Mouse (Mus musculus) G1E (cell line): ENCODE measurements around the gene Aldh5a1. TPM values are rescaled to one million over a fixed set of nuclear protein-coding genes. Genes with fewer than 3 reads are reported as not detected.

Source experiments
- ATAC-seq: 2 replicates; pipeline ENCODE4 v1.8.0; 2016; ENCODE audit warnings: mild to moderate bottlenecking; ENCODE audit not compliant: insufficient number of reproducible peaks, poor library complexity, low FRiP score, severe bottlenecking; ENCODE audit errors: extremely low read depth
- DNase-seq: peaks from one replicate; pipeline ENCODE4 v3.0.0; 2012; ENCODE audit warnings: low spot score
- H3K27me3 ChIP-seq: 2 replicates; pipeline ENCODE4 v1.6.1; 2012; ENCODE audit warnings: mild to moderate bottlenecking, low read length, inconsistent platforms; ENCODE audit not compliant: insufficient read depth
- H3K36me3 ChIP-seq: replicated peaks from 2 replicates; pipeline ENCODE3; 2012; ENCODE audit warnings: mild to moderate bottlenecking, inconsistent platforms
- H3K4me1 ChIP-seq: 2 replicates; pipeline ENCODE4 v1.6.1; 2012; ENCODE audit warnings: low read depth, low read length, inconsistent platforms, mixed read lengths; ENCODE audit not compliant: insufficient read depth
- H3K4me3 ChIP-seq: 2 replicates; pipeline ENCODE4 v1.5.1; 2012; ENCODE audit warnings: low read depth, mild to moderate bottlenecking, inconsistent platforms, low read length, moderate library complexity, mixed read lengths
- H3K9me3 ChIP-seq: replicated peaks from 2 replicates; pipeline ENCODE4 v1.6.1; 2012; ENCODE audit warnings: inconsistent platforms
- CTCF ChIP-seq: IDR thresholded peaks from 2 replicates; pipeline ENCODE4 v1.5.1; 2012; ENCODE audit warnings: low read depth, low read length, inconsistent platforms, mixed read lengths
- GATA1 ChIP-seq: IDR thresholded peaks from 2 replicates; pipeline ENCODE4 v1.6.1; 2012; ENCODE audit warnings: borderline replicate concordance, low read length, inconsistent platforms, mixed read lengths
- GATA2 ChIP-seq: IDR thresholded peaks from 2 replicates; pipeline ENCODE4 v1.6.1; 2012; ENCODE audit warnings: low read depth, low read length, inconsistent platforms, borderline replicate concordance
- POLR2AphosphoS5 ChIP-seq: IDR thresholded peaks from 2 replicates; pipeline ENCODE4 v1.6.1; 2012; ENCODE audit warnings: low read depth, low read length, inconsistent platforms; ENCODE audit not compliant: insufficient replicate concordance
- TAL1 ChIP-seq: conservative IDR thresholded peaks from 2 replicates; pipeline ENCODE4 v1.6.1; 2012; ENCODE audit warnings: low read depth, low read length, inconsistent platforms, mixed read lengths
- polyA plus RNA-seq: library from polyadenylated mRNA; stranded (reverse); fragments of >175 nt; gene quantifications from 2 replicates; pipeline ENCODE4 v1.2.3, GENCODE M21; 2012
- total RNA-seq, 2 experiments: library from RNA; stranded (forward) in 1 of 2; stranded (reverse) in 1 of 2; fragments of 200-1000 nt in 1 of 2; fragments of >200 nt in 1 of 2; fragmentation: Nextera tagmentation in 1 of 2; gene quantifications; 2 replicates each; pipeline ENCODE4 v1.2.3; 2014 to 2017

The Aldh5a1 gene
- total and polyA plus RNA-seq, 3 experiments, result 0.05 TPM; not detected in 2

DNA sequence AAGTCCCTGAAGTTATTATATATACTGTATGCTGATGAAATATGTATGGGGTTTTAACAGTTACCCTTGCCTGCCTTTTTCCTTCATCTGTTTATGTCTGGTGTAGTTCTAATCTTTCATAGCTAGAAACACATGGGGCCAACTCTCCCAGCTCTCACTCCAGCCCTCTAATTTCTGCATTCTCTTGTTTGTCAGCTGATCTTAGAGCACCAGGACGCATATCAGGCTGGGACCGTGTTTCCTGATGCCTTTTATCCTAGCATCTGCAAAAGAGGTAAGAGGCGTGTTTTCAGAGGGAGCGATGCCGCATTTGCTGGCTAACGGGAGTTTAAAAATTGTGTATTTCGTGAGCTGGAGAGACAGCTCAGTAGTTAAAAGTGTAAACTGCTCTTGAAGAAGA is 15.2 kb upstream of the Aldh5a1 start:
- H3K9me3 ChIP-seq, result no peaks in the 10 kb centered on the region
- H3K4me3 ChIP-seq, result no peak overlapping the region
- DNase-seq (no peak), ATAC-seq (no peak)
- no peaks in the 10 kb centered on the region for H3K4me1 ChIP-seq
- H3K36me3 ChIP-seq, result no peaks in the 10 kb centered on the region
- H3K27me3 ChIP-seq, result peaks cover 12% of the 10 kb centered on the region
- TF ChIP-seq CTCF, result no peak
- TF ChIP-seq POLR2AphosphoS5, result no peak
- no peak for TF ChIP-seq GATA1
- TF ChIP-seq TAL1, result no peak

DNA sequence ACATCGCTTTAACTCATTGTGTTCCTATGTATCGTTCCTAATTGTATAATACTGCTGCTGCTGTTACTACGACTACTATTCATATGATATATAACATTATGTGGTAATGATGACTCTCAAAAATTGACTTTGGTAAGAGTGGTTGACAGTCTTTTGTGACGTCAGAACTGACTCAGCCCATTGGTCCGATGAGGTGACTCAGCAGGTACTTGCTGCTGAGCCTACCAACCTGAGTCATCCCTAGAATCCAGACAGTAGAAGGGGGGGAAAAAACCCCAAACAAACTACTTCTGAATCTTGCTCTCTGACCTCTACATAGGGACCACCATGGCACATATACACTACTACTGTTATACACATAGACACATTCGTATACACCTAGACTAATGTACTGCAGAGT is 11.4 kb upstream of the Aldh5a1 start:
- peaks cover 11% of the 10 kb centered on the region for H3K27me3 ChIP-seq
- no peak for DNase-seq
- TF ChIP-seq TAL1, result no peak
- TF ChIP-seq GATA1, result no peak
- TF ChIP-seq CTCF, result no peak
- no peak for TF ChIP-seq GATA2
- TF ChIP-seq POLR2AphosphoS5, result no peak
- no peaks in the 10 kb centered on the region for H3K9me3 ChIP-seq
- H3K4me3 ChIP-seq, result no peak overlapping the region
- no peaks in the 10 kb centered on the region for H3K4me1 ChIP-seq
- no peak for ATAC-seq
- no peaks in the 10 kb centered on the region for H3K36me3 ChIP-seq

DNA sequence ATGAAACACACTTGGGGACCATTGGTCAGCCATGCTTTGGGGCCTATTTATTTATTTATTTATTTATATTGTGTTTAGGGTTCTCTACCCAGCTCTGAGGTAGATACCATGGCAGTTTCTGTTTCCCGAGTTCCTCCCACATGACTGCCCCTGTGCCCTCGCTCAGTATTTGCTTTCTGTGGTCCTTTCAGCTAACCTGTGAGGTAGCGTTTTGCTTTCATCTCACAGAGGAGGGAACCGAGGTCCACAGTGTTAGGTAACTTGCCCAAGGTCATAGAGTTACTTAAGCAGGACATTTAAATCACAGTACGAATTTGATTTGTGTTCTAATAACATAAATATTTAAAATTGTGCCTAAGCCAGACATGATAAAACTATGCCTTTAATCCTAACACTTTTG is 9.7 kb upstream of the Aldh5a1 start:
- H3K4me1 ChIP-seq, result no peaks in the 10 kb centered on the region
- no peak for ATAC-seq
- H3K36me3 ChIP-seq, result no peaks in the 10 kb centered on the region
- peaks cover 13% of the 10 kb centered on the region for H3K27me3 ChIP-seq
- H3K4me3 ChIP-seq, result no peak overlapping the region
- TF ChIP-seq CTCF (no peak), GATA1 (no peak), GATA2 (no peak), TAL1 (no peak), POLR2AphosphoS5 (no peak)
- H3K9me3 ChIP-seq, result no peaks in the 10 kb centered on the region
- no peak for DNase-seq

DNA sequence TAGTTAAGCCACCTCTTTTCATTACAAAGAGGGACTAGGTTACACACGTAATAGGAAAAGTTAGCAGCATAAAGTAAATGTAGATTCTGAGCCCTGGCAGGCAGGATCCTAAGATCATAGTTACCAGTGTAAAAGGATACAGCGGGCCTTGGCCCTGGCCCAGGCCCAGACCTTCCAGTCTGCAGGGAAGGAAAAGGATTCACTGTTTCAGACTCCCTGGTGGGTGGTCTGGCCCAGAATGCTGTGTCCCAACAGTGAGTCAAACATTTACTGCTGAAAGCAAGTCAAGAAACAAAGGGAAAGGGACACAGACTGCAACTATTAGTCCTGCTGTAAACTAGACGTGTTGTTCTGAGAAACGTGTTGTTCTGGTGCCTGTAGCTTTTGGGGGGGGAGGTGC is 8.1 kb upstream of the Aldh5a1 start:
- ATAC-seq (no peak), DNase-seq (no peak)
- TF ChIP-seq POLR2AphosphoS5, result no peak
- no peak for TF ChIP-seq GATA1
- TF ChIP-seq CTCF, result no peak
- no peak for TF ChIP-seq GATA2
- TF ChIP-seq TAL1, result no peak
- Histone ChIP-seq H3K4me1 (no peaks in the 10 kb centered on the region), H3K9me3 (no peaks in the 10 kb centered on the region), H3K36me3 (no peaks in the 10 kb centered on the region), H3K27me3 (peaks cover 6% of the 10 kb centered on the region), H3K4me3 (no peak overlapping the region)

DNA sequence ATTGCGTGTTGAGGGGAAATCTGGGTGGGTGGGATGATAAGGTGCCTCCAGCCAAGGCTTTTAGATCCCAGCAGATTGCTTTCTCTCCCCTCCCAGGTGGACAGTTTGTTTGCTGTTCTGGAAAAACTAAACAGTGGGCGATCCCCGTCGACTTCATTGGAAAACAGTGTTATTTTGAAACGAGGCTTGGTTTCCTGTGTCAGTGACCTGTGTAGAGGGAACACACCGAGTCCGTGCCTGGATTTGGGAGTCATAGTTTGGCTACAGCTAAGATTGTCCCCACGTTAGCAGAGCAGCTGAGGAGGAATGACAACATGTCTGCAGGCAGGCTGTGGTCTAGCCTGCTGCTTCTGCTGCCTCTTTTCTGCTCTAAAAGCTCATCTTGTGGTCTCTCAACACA is 5.8 kb upstream of the Aldh5a1 start:
- peaks cover 4% of the 10 kb centered on the region for H3K27me3 ChIP-seq
- no peaks in the 10 kb centered on the region for H3K36me3 ChIP-seq
- ATAC-seq (no peak), DNase-seq (no peak)
- TF ChIP-seq GATA2 (no peak), GATA1 (no peak), TAL1 (no peak), CTCF (no peak), POLR2AphosphoS5 (no peak)
- H3K4me1 ChIP-seq, result no peaks in the 10 kb centered on the region
- no peak overlapping the region for H3K4me3 ChIP-seq
- H3K9me3 ChIP-seq, result no peaks in the 10 kb centered on the region

DNA sequence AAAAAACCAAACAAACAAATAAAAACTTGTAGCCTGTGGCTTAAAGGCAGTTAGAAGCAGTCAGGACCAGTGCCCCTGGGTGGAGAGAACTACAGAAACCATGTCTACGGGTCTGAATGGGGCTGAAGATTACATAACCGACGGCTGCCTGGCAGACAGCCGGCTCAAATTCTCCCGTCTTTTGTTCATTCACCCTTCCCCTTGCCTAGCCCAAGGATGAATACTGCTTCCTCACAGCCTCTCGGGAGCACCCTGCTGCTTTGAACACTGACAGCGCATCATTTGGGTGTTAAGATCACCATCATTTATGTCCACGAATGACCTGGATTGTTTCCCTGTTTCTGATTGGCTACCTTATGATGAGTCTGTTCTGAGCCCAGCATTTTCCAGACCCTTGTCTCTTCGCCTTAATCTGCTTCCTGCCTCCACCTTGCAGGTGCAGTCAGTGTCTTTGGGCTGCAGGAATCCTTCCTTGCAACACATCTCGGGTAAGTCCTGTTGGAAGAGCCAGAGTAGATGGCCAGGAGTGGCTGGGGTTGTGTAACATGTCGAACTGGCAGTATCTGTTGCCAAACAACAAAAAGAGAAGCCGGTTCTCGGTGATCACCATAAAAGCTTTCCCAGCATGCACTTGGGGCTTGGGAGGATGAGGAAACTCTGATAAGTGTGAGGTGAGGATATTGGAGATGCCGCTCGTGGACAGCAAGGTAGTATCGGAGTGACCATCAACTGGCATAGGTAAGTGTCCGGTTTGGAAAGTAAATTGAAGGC is 5.2 kb upstream of the Aldh5a1 start, which contains the start of gene Gpld1:
Gene Gpld1 (plus strand): TSS at position 641 of the 771 bp plus-strand sequence.
- Histone ChIP-seq H3K4me3 (no peak within 1 kb of the TSS), H3K36me3 (no peaks in the 10 kb centered on the region), H3K27me3 (peaks cover 8% of the 10 kb centered on the region), H3K9me3 (no peaks in the 10 kb centered on the region), H3K4me1 (no peaks in the 10 kb centered on the region)
- no peak for TF ChIP-seq GATA1
- TF ChIP-seq CTCF, result no peak
- no peak for TF ChIP-seq POLR2AphosphoS5
- no peak for TF ChIP-seq TAL1
- TF ChIP-seq GATA2, result no peak
- no peak for DNase-seq
- no peak for ATAC-seq

DNA sequence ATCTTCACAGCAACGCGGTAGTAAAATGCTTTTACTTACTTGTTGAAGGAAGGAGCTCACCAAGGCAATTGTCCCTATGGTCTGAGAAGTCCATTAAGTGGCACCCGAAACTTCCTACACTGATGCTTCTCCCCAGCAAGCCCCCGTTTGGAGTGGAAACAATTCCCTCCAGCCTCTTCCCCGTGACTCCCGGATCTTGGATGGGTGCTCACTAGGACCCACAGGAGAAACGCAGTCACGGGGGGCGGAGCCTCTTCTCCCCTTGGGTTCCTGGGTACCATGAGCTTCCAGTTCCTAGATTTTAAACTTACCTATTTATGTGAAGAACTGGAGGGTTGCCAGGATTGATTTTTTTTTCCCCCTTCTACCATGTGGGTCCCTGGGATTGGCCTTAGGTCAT is 2.0 kb upstream of the Aldh5a1 start:
- Histone ChIP-seq H3K4me3 (no peak overlapping the region), H3K9me3 (no peaks in the 10 kb centered on the region), H3K36me3 (no peaks in the 10 kb centered on the region), H3K4me1 (no peaks in the 10 kb centered on the region), H3K27me3 (peaks cover 12% of the 10 kb centered on the region)
- TF ChIP-seq GATA1 (no peak), POLR2AphosphoS5 (no peak), CTCF (no peak), TAL1 (no peak), GATA2 (no peak)
- no peak for ATAC-seq
- DNase-seq, result no peak
